Mouse (Mus musculus) midbrain, postnatal 0 days (tissue): ENCODE results near the gene Tmem132d. TPM values are rescaled to one million over a fixed set of nuclear protein-coding genes. Genes with fewer than 3 reads are reported as not detected.
A peak's percentile ranks its signal among the peaks of the same experiment; 100 is the strongest.
"Not testable (repeated sequence)": the region's sequence is repeated elsewhere in the genome, so short reads cannot be mapped to it uniquely, and the experiment has no call there.

Experiments used
- ATAC-seq: fragments of 200-750 bp; cut with Nextera tagmentation; 2 replicates; pipeline ENCODE4 v1.8.0; 2017; ENCODE audit warnings: moderate number of reproducible peaks, mild to moderate bottlenecking, moderate TSS enrichment, moderate library complexity; ENCODE audit not compliant: low FRiP score
- DNase-seq: peaks from one replicate; pipeline ENCODE4 v3.0.0-alpha.2; 2015; ENCODE audit warnings: low spot score
- H3K27ac ChIP-seq: fragments of 300-500 bp; sonication (generic); 2 replicates; pipeline ENCODE4 v1.5.1; 2014; ENCODE audit warnings: low read depth, mild to moderate bottlenecking, low read length, mixed read lengths
- H3K27me3 ChIP-seq: fragments of 300-500 bp; sonication (generic); 2 replicates; pipeline ENCODE4 v1.6.1; 2014; ENCODE audit warnings: low read length, control low read depth, mixed read lengths; ENCODE audit not compliant: insufficient read depth
- H3K36me3 ChIP-seq: fragments of 300-500 bp; sonication (generic); 2 replicates; pipeline ENCODE4 v1.6.1; 2014; ENCODE audit warnings: low read length, control low read depth, mixed read lengths; ENCODE audit not compliant: insufficient read depth
- H3K4me1 ChIP-seq: fragments of 300-500 bp; sonication (generic); 2 replicates; pipeline ENCODE4 v1.6.1; 2014; ENCODE audit warnings: mild to moderate bottlenecking, control low read depth, antibody characterized with exemption, low read length, mixed read lengths; ENCODE audit not compliant: insufficient read depth
- H3K4me2 ChIP-seq: fragments of 300-500 bp; sonication (generic); 2 replicates; pipeline ENCODE4 v1.6.1; 2014; ENCODE audit warnings: low read depth, mild to moderate bottlenecking, low read length, mixed read lengths; ENCODE audit not compliant: poor library complexity, severe bottlenecking
- H3K4me3 ChIP-seq: fragments of 300-500 bp; sonication (generic); 2 replicates; pipeline ENCODE4 v1.5.1; 2014; ENCODE audit warnings: low read depth, mild to moderate bottlenecking, low read length, moderate library complexity
- H3K9ac ChIP-seq: fragments of 300-500 bp; sonication (generic); replicated peaks from 2 replicates; pipeline ENCODE4 v1.6.1; 2014; ENCODE audit warnings: mild to moderate bottlenecking, low read length, moderate library complexity, mixed read lengths; ENCODE audit not compliant: poor library complexity, severe bottlenecking
- H3K9me3 ChIP-seq: fragments of 300-500 bp; sonication (generic); 2 replicates; pipeline ENCODE4 v1.6.1; 2016; ENCODE audit warnings: low read length, control low read depth
- CTCF ChIP-seq: IDR thresholded peaks from 2 replicates; pipeline ENCODE4 v1.5.1; 2016; ENCODE audit warnings: antibody characterized with exemption, mild to moderate bottlenecking
- WGBS: fragments of 180-500 bp; shearing (Covaris S2); extraction: QIAGEN DNeasy Blood & Tissue Kit; methylation state at CpG from one replicate; pipeline ENCODE4 v1.1.7; 2014; 5-methylcytosine and 5-hydroxymethylcytosine counted together
- polyA plus RNA-seq: library from polyadenylated mRNA; unstranded; fragments of >200 nt; fragmentation: Nextera tagmentation; extraction: Ambion mirVana; gene quantifications from 2 replicates; pipeline ENCODE4 v1.2.1, GENCODE M21; 2015
- total RNA-seq: library from RNA; depleted of rRNA; stranded (reverse); fragments of >200 nt; gene quantifications from 2 replicates; pipeline ENCODE4 v1.2.3, GENCODE M21; 2014

The Tmem132d gene
- total and polyA plus RNA-seq, 2 experiments from 2014 or later: 4.0 to 14.7 TPM

DNA sequence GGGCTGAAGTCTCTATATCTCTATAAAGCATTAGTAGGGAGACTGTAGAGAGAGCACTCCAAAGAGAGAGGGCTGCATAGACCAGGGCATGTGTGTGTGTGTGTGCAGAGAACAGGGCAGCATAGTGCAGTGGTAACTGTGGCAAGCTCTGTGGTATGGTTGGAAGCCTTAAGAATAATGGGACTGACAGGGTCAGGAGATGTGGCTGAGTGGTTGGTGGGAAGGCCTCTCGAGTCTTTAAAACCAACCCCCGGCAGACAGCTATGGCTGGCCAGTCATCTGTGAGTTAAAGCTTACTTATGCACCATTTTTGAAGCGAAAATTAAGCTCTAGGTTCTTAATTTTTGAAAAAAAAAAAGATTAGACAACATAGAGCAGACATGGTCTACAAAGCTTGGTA lies 439.4 kb downstream of the Tmem132d start:
- no peaks in the 10 kb centered on the region for H3K27me3 ChIP-seq
- no peaks in the 10 kb centered on the region for H3K9me3 ChIP-seq
- H3K36me3 ChIP-seq: no peaks in the 10 kb centered on the region
- no peak for DNase-seq
- H3K4me3 ChIP-seq: no peak overlapping the region
- 79% methylated on average over 3 of the region's 3 CpGs for WGBS
- H3K27ac ChIP-seq: no peak overlapping the region
- H3K4me2 ChIP-seq: no peak overlapping the region
- H3K4me1 ChIP-seq: no peaks in the 10 kb centered on the region
- ATAC-seq: no peak
- no peak overlapping the region for H3K9ac ChIP-seq
- no peak for TF ChIP-seq CTCF

DNA sequence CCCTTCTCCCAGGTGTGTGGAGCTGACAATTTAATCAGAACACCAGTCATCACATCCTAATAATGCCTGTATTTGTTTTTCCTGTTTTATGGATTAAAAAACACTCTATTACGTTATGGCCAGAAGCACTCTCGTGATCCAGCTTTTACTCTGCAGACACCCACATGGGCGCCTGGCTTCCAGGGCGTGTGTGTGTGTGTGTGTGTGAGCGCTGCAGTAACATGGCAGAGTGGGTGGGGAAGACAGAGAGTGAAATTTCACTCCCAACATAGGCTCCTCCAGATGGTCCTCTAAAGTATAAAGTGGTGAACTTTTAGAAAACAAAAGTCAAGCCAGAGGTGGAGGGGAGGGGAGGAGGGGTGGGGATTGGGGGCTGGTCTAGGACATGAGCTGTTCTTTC lies 442.1 kb downstream of the Tmem132d start:
- H3K36me3 ChIP-seq: no peaks in the 10 kb centered on the region
- H3K9ac ChIP-seq: no peak overlapping the region
- no peaks in the 10 kb centered on the region for H3K27me3 ChIP-seq
- DNase-seq (no peak), ATAC-seq (no peak)
- H3K4me2 ChIP-seq: no peak overlapping the region
- no peak overlapping the region for H3K27ac ChIP-seq
- H3K9me3 ChIP-seq: no peaks in the 10 kb centered on the region
- H3K4me1 ChIP-seq: no peaks in the 10 kb centered on the region
- no peak overlapping the region for H3K4me3 ChIP-seq
- 89% methylated on average over 5 of the region's 5 CpGs for WGBS
- TF ChIP-seq CTCF: no peak

DNA sequence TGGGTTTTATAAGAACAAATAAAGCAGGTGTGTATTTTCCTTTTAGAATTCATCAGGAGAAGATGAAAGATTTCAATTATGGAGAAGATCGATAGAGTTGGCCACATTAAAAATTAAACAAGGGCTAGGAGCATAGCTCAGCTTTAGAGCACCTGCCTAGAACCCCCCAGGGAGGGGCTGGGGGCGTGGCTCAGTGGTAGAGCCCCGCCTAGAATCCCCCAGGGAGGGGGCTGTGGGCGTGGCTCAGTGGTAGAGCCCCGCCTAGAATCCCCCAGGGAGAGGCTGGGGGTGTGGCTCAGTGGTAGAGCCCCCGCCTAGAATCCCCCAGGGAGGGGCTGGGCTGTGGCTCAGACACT lies 452.9 kb downstream of the Tmem132d start:
- DNase-seq, H3K27me3 ChIP-seq, H3K9me3 ChIP-seq, H3K4me1 ChIP-seq, H3K9ac ChIP-seq, H3K4me3 ChIP-seq, H3K27ac ChIP-seq, H3K36me3 ChIP-seq, H3K4me2 ChIP-seq, ATAC-seq: not testable (repeated sequence)
- WGBS: 43% methylated on average over 6 of the region's 6 CpGs

DNA sequence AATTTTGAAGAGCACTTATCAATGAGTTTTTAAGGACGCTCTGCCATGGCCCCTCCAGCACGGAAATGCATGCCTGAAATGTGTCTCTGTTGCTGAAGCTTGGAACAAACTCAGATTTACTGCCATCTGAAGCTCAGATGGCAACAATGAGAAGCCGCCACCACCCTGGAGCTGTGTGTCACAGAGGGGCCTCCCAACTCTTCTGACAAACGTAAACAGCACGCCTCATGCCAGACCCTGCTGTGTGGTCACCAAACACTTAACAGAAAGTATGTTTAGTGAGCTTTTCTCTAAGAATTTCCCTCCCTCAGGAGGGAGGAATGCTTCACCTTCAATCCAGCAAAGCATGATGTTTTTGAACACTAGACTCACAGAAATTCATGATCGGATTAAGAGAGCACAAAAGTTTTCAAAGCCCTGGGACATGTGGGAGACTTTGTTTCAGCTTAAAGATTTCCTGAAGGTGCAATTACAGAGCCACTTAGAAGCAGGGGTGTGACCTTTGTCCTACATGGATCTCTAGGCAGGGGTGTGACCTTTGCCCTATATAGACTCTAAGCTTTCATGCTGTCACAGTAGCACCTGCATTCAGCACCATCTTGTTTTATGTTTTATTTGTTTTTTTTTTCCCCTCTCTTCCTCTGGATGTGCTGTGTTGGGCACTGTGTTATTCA lies 453.4 kb downstream of the Tmem132d start:
- H3K27ac ChIP-seq: no peak overlapping the region
- 44% methylated on average over 6 of the region's 6 CpGs for WGBS
- H3K9ac ChIP-seq: no peak overlapping the region
- H3K9me3 ChIP-seq: no peaks in the 10 kb centered on the region
- H3K4me2 ChIP-seq: no peak overlapping the region
- TF ChIP-seq CTCF: no peak
- H3K36me3 ChIP-seq: no peaks in the 10 kb centered on the region
- ATAC-seq: no peak
- no peak for DNase-seq
- no peaks in the 10 kb centered on the region for H3K4me1 ChIP-seq
- H3K27me3 ChIP-seq: no peaks in the 10 kb centered on the region
- no peak overlapping the region for H3K4me3 ChIP-seq

DNA sequence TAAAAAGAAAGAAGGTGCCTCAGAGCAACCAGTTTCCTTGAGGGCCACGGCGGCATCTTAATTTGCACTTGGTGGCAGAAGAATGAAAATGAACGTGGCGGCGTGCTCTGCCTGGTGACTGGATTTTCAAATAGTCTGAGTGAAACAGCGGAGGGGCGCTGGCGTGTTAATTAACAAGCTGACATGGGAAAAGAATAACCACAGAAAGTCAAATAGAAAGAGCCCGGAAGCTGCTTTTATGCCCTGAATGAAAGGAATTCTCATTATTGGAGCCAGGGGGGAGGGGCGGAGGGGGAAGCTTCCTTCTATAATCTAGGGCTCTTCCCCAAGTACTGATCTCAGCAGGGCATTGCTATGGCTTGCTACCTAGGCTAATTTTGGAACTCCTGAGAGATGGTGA lies 456.2 kb downstream of the Tmem132d start:
- no peaks in the 10 kb centered on the region for H3K27me3 ChIP-seq
- WGBS: 26% methylated on average over 10 of the region's 10 CpGs
- no peaks in the 10 kb centered on the region for H3K36me3 ChIP-seq
- no peak overlapping the region for H3K4me2 ChIP-seq
- H3K9ac ChIP-seq: no peak overlapping the region
- H3K4me1 ChIP-seq: no peaks in the 10 kb centered on the region
- H3K9me3 ChIP-seq: no peaks in the 10 kb centered on the region
- ATAC-seq: no peak
- peak; percentile 63 for DNase-seq
- no peak overlapping the region for H3K27ac ChIP-seq
- peak; percentile 39 for TF ChIP-seq CTCF
- no peak overlapping the region for H3K4me3 ChIP-seq

DNA sequence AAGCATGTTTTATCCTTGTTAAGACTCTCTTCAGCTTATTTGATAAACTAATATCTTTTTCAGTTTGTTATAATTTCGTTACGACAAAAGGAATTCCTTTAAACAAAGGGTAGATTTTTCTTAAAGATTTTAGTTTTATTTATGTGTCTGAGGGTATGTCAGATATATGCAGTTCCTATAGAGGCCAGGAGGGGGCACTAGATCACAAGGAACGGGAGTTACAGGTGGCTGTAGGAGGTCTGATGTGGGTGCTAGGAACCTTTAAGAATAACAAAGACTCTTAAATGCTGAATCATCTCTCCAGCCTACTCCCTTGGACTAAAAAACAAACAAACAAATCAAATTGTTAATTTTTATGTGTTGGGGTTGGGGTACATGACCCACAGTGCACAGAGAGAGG lies 467.2 kb downstream of the Tmem132d start:
- no peaks in the 10 kb centered on the region for H3K36me3 ChIP-seq
- no peaks in the 10 kb centered on the region for H3K4me1 ChIP-seq
- no peak overlapping the region for H3K27ac ChIP-seq
- no peak overlapping the region for H3K4me2 ChIP-seq
- ATAC-seq: no peak
- H3K4me3 ChIP-seq: no peak overlapping the region
- no peak overlapping the region for H3K9ac ChIP-seq
- H3K27me3 ChIP-seq: no peaks in the 10 kb centered on the region
- WGBS: 93% methylated on average over 3 of the region's 3 CpGs
- H3K9me3 ChIP-seq: 0 out of 2 replicates have a peak, but pooled peaks cover 4% of the 10 kb centered on the region
- TF ChIP-seq CTCF: peak; percentile 31; the same call in 1 of the 2 replicates
- DNase-seq: no peak
